Mouse (Mus musculus) skeletal muscle tissue, adult 2 months (tissue): Measurements from ENCODE around the gene Arfgap3.
"Not testable (repeated sequence)": the region's sequence is repeated elsewhere in the genome, so short reads cannot be mapped to it uniquely, and the experiment has no call there.

Experiments
- DNase-seq: peaks from one replicate; pipeline ENCODE4 v3.0.0-alpha.2; 2012; ENCODE audit warnings: low read depth, low spot score

Gene Arfgap3

GRCm38 (mm10) chr15:83349954-83350711 is at the start of gene Arfgap3:
TSS of gene Arfgap3 (minus strand) at chr15:83350247.
- DNase-seq, result peak; percentile 93

- no peak for DNase-seq
These were observed 42.7 kb upstream of the Arfgap3 start for GRCm38 (mm10) chr15:83392722-83393121.

GRCm38 (mm10) chr15:83387911-83388310 is 37.9 kb upstream of the Arfgap3 start:
- DNase-seq, result no peak

GRCm38 (mm10) chr15:83383633-83384032 is 33.6 kb upstream of the Arfgap3 start:
- DNase-seq, result peak; percentile 33

- DNase-seq, result peak; percentile 38
These were observed 33.1 kb upstream of the Arfgap3 start for GRCm38 (mm10) chr15:83383136-83383535.

- peak; percentile 27 for DNase-seq
These were observed 32.4 kb upstream of the Arfgap3 start for GRCm38 (mm10) chr15:83382467-83382866.

GRCm38 (mm10) chr15:83377153-83377552 is 27.1 kb upstream of the Arfgap3 start:
- no peak for DNase-seq

- peak; percentile 52 for DNase-seq
These were observed 25.1 kb upstream of the Arfgap3 start for GRCm38 (mm10) chr15:83375136-83375535.

- no peak for DNase-seq
These were observed 24.0 kb upstream of the Arfgap3 start for GRCm38 (mm10) chr15:83374076-83374475.

- not testable (repeated sequence) for DNase-seq
These were observed 18.7 kb upstream of the Arfgap3 start for GRCm38 (mm10) chr15:83368702-83369101.

- DNase-seq, result no peak
These were observed 18.2 kb upstream of the Arfgap3 start for GRCm38 (mm10) chr15:83368261-83368660.

GRCm38 (mm10) chr15:83366933-83367552 is 17.0 kb upstream of the Arfgap3 start:
- peak; percentile 52 for DNase-seq

GRCm38 (mm10) chr15:83365697-83366096 is 15.7 kb upstream of the Arfgap3 start:
- no peak for DNase-seq

GRCm38 (mm10) chr15:83364194-83364593 is 14.1 kb upstream of the Arfgap3 start:
- no peak for DNase-seq

GRCm38 (mm10) chr15:83362813-83363212 is 12.8 kb upstream of the Arfgap3 start:
- DNase-seq, result not testable (repeated sequence)

GRCm38 (mm10) chr15:83360899-83361298 is 10.9 kb upstream of the Arfgap3 start:
- DNase-seq, result not testable (repeated sequence)

- no peak for DNase-seq
These were observed 10.1 kb upstream of the Arfgap3 start for GRCm38 (mm10) chr15:83360140-83360539.

- no peak for DNase-seq
These were observed 8.4 kb upstream of the Arfgap3 start for GRCm38 (mm10) chr15:83358476-83358875.

GRCm38 (mm10) chr15:83351546-83351945 is 1.5 kb upstream of the Arfgap3 start:
- no peak for DNase-seq

- no peak for DNase-seq
These were observed 812 bp upstream of the Arfgap3 start for GRCm38 (mm10) chr15:83350859-83351258.

GRCm38 (mm10) chr15:83349225-83349953 is 658 bp downstream of the Arfgap3 start:
- no peak for DNase-seq

GRCm38 (mm10) chr15:83348747-83349146 is 1.3 kb downstream of the Arfgap3 start:
- no peak for DNase-seq
